Mouse (Mus musculus): ENCODE measurements around the gene Tmed3. TPM values are rescaled to one million over a fixed set of nuclear protein-coding genes. Genes with fewer than 3 reads are reported as not detected.

Gene Tmed3
- polyA plus RNA-seq, 1 experiment from 2014 or later: 42.7 TPM

- Histone ChIP-seq H3K9ac (ENCODE audit: low read depth, low read length) (no peak overlapping the region), H3K9me3 (replicated peaks; ENCODE audit: control insufficient read depth, low read length) (no peaks in the 10 kb centered on the region), H3K27ac (ENCODE audit: low read length) (no peak overlapping the region), H3K27me3 (ENCODE audit: control insufficient read depth, insufficient read depth, low read depth, low read length) (no peaks in the 10 kb centered on the region), H3K4me2 (ENCODE audit: low read depth, low read length) (no peak overlapping the region), H3K4me3 (ENCODE audit: low read depth, low read length) (no peak overlapping the region), H3K36me3 (ENCODE audit: control insufficient read depth, insufficient read depth) (peaks cover 7% of the 10 kb centered on the region), H3K4me1 (ENCODE audit: control insufficient read depth, low read depth, low read length) (no peaks in the 10 kb centered on the region; the same call in none of the 2 replicates)
- ATAC-seq (ENCODE audit: low read depth): no peak
- 46% methylated on average over 1 of the region's 1 CpGs for WGBS (ENCODE audit: insufficient replicate concordance)
Observed at GRCm38 (mm10) chr9:89695143-89695542, 9.7 kb downstream of the Tmed3 start.

DNA sequence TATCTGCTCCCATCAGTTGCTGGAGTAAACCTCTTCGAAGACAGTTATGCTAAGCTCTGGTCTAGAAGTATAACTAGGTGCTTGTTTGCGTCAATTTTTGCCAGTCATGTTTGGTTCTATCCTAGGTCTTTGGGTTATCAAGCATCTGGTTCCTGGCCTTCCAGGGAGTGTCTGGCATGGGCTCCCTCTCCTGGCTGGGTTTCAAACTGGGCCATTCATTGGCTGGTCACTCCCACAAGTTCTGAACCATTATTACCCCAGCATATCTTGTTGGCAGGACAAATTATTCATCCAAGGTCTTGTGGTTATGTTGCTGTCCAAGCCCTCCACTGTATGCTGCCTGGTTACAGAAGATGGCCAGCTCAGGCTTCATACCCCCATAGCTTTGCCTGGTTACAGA is 11.2 kb downstream of the Tmed3 start:
- Histone ChIP-seq H3K4me1 (ENCODE audit: control insufficient read depth, low read depth, low read length) (no peaks in the 10 kb centered on the region), H3K4me2 (ENCODE audit: low read depth, low read length) (no peak overlapping the region), H3K27ac (ENCODE audit: low read length) (no peak overlapping the region), H3K27me3 (ENCODE audit: control insufficient read depth, insufficient read depth, low read depth, low read length) (no peaks in the 10 kb centered on the region), H3K36me3 (ENCODE audit: control insufficient read depth, insufficient read depth) (peaks cover 2% of the 10 kb centered on the region), H3K9me3 (replicated peaks; ENCODE audit: control insufficient read depth, low read length) (no peaks in the 10 kb centered on the region), H3K4me3 (ENCODE audit: low read depth, low read length) (no peak overlapping the region), H3K9ac (ENCODE audit: low read depth, low read length) (no peak overlapping the region)
- 80% methylated on average over 2 of the region's 2 CpGs for WGBS (ENCODE audit: insufficient replicate concordance)
- ATAC-seq (ENCODE audit: low read depth): no peak

- ATAC-seq (ENCODE audit: low read depth): no peak
- no peaks in the 10 kb centered on the region for H3K9me3 ChIP-seq (replicated peaks; ENCODE audit: control insufficient read depth, low read length)
- no peak overlapping the region for H3K4me3 ChIP-seq (ENCODE audit: low read depth, low read length)
- no peak overlapping the region for H3K9ac ChIP-seq (ENCODE audit: low read depth, low read length)
- H3K4me1 ChIP-seq (ENCODE audit: control insufficient read depth, low read depth, low read length): no peaks in the 10 kb centered on the region
- H3K36me3 ChIP-seq (ENCODE audit: control insufficient read depth, insufficient read depth): no peaks in the 10 kb centered on the region
- WGBS (ENCODE audit: insufficient replicate concordance): 32% methylated on average over 1 of the region's 1 CpGs
- H3K27me3 ChIP-seq (ENCODE audit: control insufficient read depth, insufficient read depth, low read depth, low read length): no peaks in the 10 kb centered on the region
- H3K4me2 ChIP-seq (ENCODE audit: low read depth, low read length): no peak overlapping the region
- H3K27ac ChIP-seq (ENCODE audit: low read length): no peak overlapping the region
Observed at GRCm38 (mm10) chr9:89689179-89689578, 15.7 kb downstream of the Tmed3 start.

GRCm38 (mm10) chr9:89687503-89688226 is 17.2 kb downstream of the Tmed3 start:
- no peaks in the 10 kb centered on the region for H3K4me1 ChIP-seq (ENCODE audit: control insufficient read depth, low read depth, low read length)
- H3K27me3 ChIP-seq (ENCODE audit: control insufficient read depth, insufficient read depth, low read depth, low read length): no peaks in the 10 kb centered on the region
- H3K36me3 ChIP-seq (ENCODE audit: control insufficient read depth, insufficient read depth): no peaks in the 10 kb centered on the region
- 43% methylated on average over 10 of the region's 10 CpGs for WGBS (ENCODE audit: insufficient replicate concordance)
- H3K9ac ChIP-seq (ENCODE audit: low read depth, low read length): no peak overlapping the region
- no peak overlapping the region for H3K4me2 ChIP-seq (ENCODE audit: low read depth, low read length)
- no peaks in the 10 kb centered on the region for H3K9me3 ChIP-seq (replicated peaks; ENCODE audit: control insufficient read depth, low read length)
- no peak overlapping the region for H3K27ac ChIP-seq (ENCODE audit: low read length)
- no peak overlapping the region for H3K4me3 ChIP-seq (ENCODE audit: low read depth, low read length)
- no peak for ATAC-seq (ENCODE audit: low read depth)

GRCm38 (mm10) chr9:89686262-89686661 is 18.6 kb downstream of the Tmed3 start:
- no peak overlapping the region for H3K27ac ChIP-seq (ENCODE audit: low read length)

GRCm38 (mm10) chr9:89678974-89679373 is 25.9 kb downstream of the Tmed3 start:
- no peaks in the 10 kb centered on the region for H3K27me3 ChIP-seq (ENCODE audit: control insufficient read depth, insufficient read depth, low read depth, low read length)
- H3K36me3 ChIP-seq (ENCODE audit: control insufficient read depth, insufficient read depth): no peaks in the 10 kb centered on the region
- H3K4me3 ChIP-seq (ENCODE audit: low read depth, low read length): no peak overlapping the region
- H3K27ac ChIP-seq (ENCODE audit: low read length): no peak overlapping the region
- H3K4me2 ChIP-seq (ENCODE audit: low read depth, low read length): no peak overlapping the region
- no peak for ATAC-seq (ENCODE audit: low read depth)
- H3K4me1 ChIP-seq (ENCODE audit: control insufficient read depth, low read depth, low read length): no peaks in the 10 kb centered on the region
- no peaks in the 10 kb centered on the region for H3K9me3 ChIP-seq (replicated peaks; ENCODE audit: control insufficient read depth, low read length)
- no peak overlapping the region for H3K9ac ChIP-seq (ENCODE audit: low read depth, low read length)
- WGBS (ENCODE audit: insufficient replicate concordance): 51% methylated on average over 1 of the region's 1 CpGs

More at GRCm38 (mm10) chr9:89686262-89686661, 18.6 kb downstream of the Tmed3 start:
- Histone ChIP-seq H3K27me3 (ENCODE audit: control insufficient read depth, insufficient read depth, low read depth, low read length) (no peaks in the 10 kb centered on the region), H3K9me3 (replicated peaks; ENCODE audit: control insufficient read depth, low read length) (no peaks in the 10 kb centered on the region), H3K4me2 (ENCODE audit: low read depth, low read length) (no peak overlapping the region), H3K9ac (ENCODE audit: low read depth, low read length) (no peak overlapping the region), H3K36me3 (ENCODE audit: control insufficient read depth, insufficient read depth) (no peaks in the 10 kb centered on the region), H3K4me3 (ENCODE audit: low read depth, low read length) (no peak overlapping the region), H3K4me1 (ENCODE audit: control insufficient read depth, low read depth, low read length) (no peaks in the 10 kb centered on the region)
- WGBS (ENCODE audit: insufficient replicate concordance): 47% methylated on average over 2 of the region's 2 CpGs
- ATAC-seq (ENCODE audit: low read depth): no peak

DNA sequence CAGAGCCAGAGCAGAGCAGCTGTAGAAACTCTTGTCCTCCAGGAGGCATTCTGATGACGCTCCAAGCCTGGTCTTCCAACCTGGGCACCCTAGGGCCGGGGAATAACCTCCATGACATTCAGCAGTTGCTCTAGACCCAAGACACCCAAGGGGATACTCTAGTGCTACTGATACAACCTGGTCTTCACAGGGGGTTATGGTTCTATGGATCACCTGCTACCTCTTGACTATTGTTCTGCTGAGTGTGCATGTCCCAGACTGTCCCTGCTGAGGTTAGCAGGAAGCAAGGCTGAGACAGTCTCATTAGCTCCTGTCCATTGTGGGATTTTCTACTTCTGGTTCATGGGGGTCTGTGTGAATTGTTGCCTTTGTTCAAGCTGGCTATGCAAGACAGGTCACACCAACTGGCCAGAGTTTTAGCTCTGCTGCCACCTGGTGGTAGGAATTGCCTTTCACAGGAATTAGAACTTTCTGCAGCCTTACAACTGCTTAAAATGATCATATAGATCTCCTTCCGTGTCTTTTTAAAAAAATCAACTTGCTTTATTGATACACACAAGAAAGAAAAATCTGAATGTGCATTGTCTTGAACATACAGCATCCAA is 30.8 kb downstream of the Tmed3 start:
- WGBS (ENCODE audit: insufficient replicate concordance): 30% methylated on average over 3 of the region's 3 CpGs
- H3K27ac ChIP-seq (ENCODE audit: low read length): no peak overlapping the region
- no peak for ATAC-seq (ENCODE audit: low read depth)

GRCm38 (mm10) chr9:89673402-89673801 is 31.5 kb downstream of the Tmed3 start:
- Histone ChIP-seq H3K9ac (ENCODE audit: low read depth, low read length) (no peak overlapping the region), H3K9me3 (replicated peaks; ENCODE audit: control insufficient read depth, low read length) (no peaks in the 10 kb centered on the region), H3K4me2 (ENCODE audit: low read depth, low read length) (no peak overlapping the region), H3K36me3 (ENCODE audit: control insufficient read depth, insufficient read depth) (no peaks in the 10 kb centered on the region), H3K27me3 (ENCODE audit: control insufficient read depth, insufficient read depth, low read depth, low read length) (no peaks in the 10 kb centered on the region), H3K27ac (ENCODE audit: low read length) (no peak overlapping the region), H3K4me3 (ENCODE audit: low read depth, low read length) (no peak overlapping the region), H3K4me1 (ENCODE audit: control insufficient read depth, low read depth, low read length) (no peaks in the 10 kb centered on the region)
- 35% methylated on average over 1 of the region's 1 CpGs for WGBS (ENCODE audit: insufficient replicate concordance)
- no peak for ATAC-seq (ENCODE audit: low read depth)

More for the DNA sequence above, 30.8 kb downstream of the Tmed3 start:
- no peak overlapping the region for H3K4me3 ChIP-seq (ENCODE audit: low read depth, low read length)
- H3K4me1 ChIP-seq (ENCODE audit: control insufficient read depth, low read depth, low read length): no peaks in the 10 kb centered on the region
- no peak overlapping the region for H3K9ac ChIP-seq (ENCODE audit: low read depth, low read length)
- H3K4me2 ChIP-seq (ENCODE audit: low read depth, low read length): no peak overlapping the region
- no peaks in the 10 kb centered on the region for H3K27me3 ChIP-seq (ENCODE audit: control insufficient read depth, insufficient read depth, low read depth, low read length)
- no peaks in the 10 kb centered on the region for H3K36me3 ChIP-seq (ENCODE audit: control insufficient read depth, insufficient read depth)
- no peaks in the 10 kb centered on the region for H3K9me3 ChIP-seq (replicated peaks; ENCODE audit: control insufficient read depth, low read length)

DNA sequence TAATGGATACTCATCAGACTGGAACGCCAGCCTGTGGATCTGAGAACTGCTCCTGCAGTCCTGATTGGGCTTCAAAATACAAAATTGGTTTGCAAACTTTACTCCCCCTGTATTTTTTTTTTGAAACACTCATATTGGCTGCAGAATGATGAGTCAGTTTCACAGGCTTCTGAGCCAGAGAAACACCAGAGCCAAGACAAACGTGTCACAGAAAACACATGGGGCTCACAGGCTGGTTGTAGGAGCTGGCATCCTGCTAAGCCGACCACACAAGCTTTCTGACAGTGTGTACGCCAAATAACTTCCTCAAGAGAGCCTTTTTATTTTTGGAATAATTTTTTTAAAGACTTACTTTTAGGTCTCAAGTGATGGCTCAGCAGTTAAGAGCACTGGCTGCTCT is 35.0 kb downstream of the Tmed3 start:
- no peak overlapping the region for H3K9ac ChIP-seq (ENCODE audit: low read depth, low read length)
- no peak overlapping the region for H3K4me2 ChIP-seq (ENCODE audit: low read depth, low read length)
- H3K4me1 ChIP-seq (ENCODE audit: control insufficient read depth, low read depth, low read length): no peaks in the 10 kb centered on the region
- no peaks in the 10 kb centered on the region for H3K9me3 ChIP-seq (replicated peaks; ENCODE audit: control insufficient read depth, low read length)
- H3K4me3 ChIP-seq (ENCODE audit: low read depth, low read length): no peak overlapping the region
- H3K36me3 ChIP-seq (ENCODE audit: control insufficient read depth, insufficient read depth): no peaks in the 10 kb centered on the region
- 49% methylated on average over 4 of the region's 4 CpGs for WGBS (ENCODE audit: insufficient replicate concordance)
- no peaks in the 10 kb centered on the region for H3K27me3 ChIP-seq (ENCODE audit: control insufficient read depth, insufficient read depth, low read depth, low read length)
- ATAC-seq (ENCODE audit: low read depth): no peak
- H3K27ac ChIP-seq (ENCODE audit: low read length): no peak overlapping the region
